Mouse (Mus musculus) midbrain, embryonic 11.5 days (tissue): Measurements from ENCODE around the gene Rragb. TPM values are rescaled to one million over a fixed set of nuclear protein-coding genes. Genes with fewer than 3 reads are reported as not detected.

Experiments used
- ATAC-seq: fragments of 200-750 bp; cut with Nextera tagmentation; 2 replicates; pipeline ENCODE4 v1.8.0; 2017; ENCODE audit warnings: moderate TSS enrichment, moderate library complexity; ENCODE audit not compliant: low FRiP score
- DNase-seq: peaks from one replicate; pipeline ENCODE4 v3.0.0; 2015; ENCODE audit warnings: low spot score; ENCODE audit errors: missing footprints
- H3K27ac ChIP-seq: fragments of 300-500 bp; sonication (generic); 2 replicates; pipeline ENCODE4 v1.5.1; 2014; ENCODE audit warnings: low read depth, low read length
- H3K27me3 ChIP-seq: fragments of 300-500 bp; sonication (generic); 2 replicates; pipeline ENCODE4 v1.6.1; 2014; ENCODE audit warnings: mild to moderate bottlenecking, low read length, moderate library complexity, mixed read lengths; ENCODE audit not compliant: control insufficient read depth, insufficient read depth
- H3K36me3 ChIP-seq: fragments of 300-500 bp; sonication (generic); 2 replicates; pipeline ENCODE4 v1.6.1; 2014; ENCODE audit warnings: mild to moderate bottlenecking, low read length, moderate library complexity, mixed read lengths; ENCODE audit not compliant: control insufficient read depth, insufficient read depth
- H3K4me1 ChIP-seq: fragments of 300-500 bp; sonication (generic); 2 replicates; pipeline ENCODE4 v1.6.1; 2014; ENCODE audit warnings: low read length; ENCODE audit not compliant: control insufficient read depth, insufficient read depth
- H3K4me2 ChIP-seq: fragments of 300-500 bp; sonication (generic); 2 replicates; pipeline ENCODE4 v1.6.1; 2014; ENCODE audit warnings: mild to moderate bottlenecking, moderate library complexity
- H3K4me3 ChIP-seq: fragments of 300-500 bp; sonication (generic); 2 replicates; pipeline ENCODE4 v1.5.1; 2014; ENCODE audit warnings: low read depth, low read length
- H3K9ac ChIP-seq: fragments of 300-500 bp; sonication (generic); 2 replicates; pipeline ENCODE4 v1.6.1; 2014; ENCODE audit warnings: low read length
- H3K9me3 ChIP-seq: fragments of 300-500 bp; sonication (generic); 2 replicates; pipeline ENCODE4 v1.6.1; 2016; ENCODE audit warnings: low read length; ENCODE audit not compliant: control insufficient read depth
- WGBS: fragments of 180-500 bp; shearing (Covaris S2); extraction: QIAGEN DNeasy Blood & Tissue Kit; methylation state at CpG from one replicate; pipeline ENCODE4 v1.1.7; 2014; 5-methylcytosine and 5-hydroxymethylcytosine counted together
- polyA plus RNA-seq: library from polyadenylated mRNA; unstranded; fragments of >200 nt; fragmentation: Nextera tagmentation; extraction: Ambion mirVana; gene quantifications from 2 replicates; pipeline ENCODE4 v1.2.1, GENCODE M21; 2014

Rragb gene
- polyA plus RNA-seq, 1 experiment from 2014 or later: 5.6 TPM

DNA sequence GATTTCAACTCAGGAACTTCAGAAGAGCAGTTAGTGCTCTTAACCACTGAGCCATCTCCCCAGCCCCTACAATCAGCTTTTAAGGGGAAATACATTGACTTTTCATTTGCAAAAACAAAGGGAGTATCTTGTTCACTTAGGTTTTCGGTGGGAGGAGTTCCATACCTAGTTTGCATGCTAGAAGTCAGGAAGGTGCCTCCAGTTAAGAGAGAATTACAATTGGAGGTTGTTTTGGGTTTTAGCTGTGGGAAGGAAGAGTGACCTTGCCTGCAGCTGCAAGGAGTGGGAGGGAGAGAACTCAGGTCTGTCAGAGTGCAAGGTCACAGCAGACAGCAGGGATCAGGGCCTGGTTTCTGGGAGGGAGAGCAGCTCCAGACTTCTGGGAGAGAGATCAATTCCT is 71.3 kb downstream of the Rragb start:
- DNase-seq (no peak), ATAC-seq (no peak)
- Histone ChIP-seq H3K27ac (no peak overlapping the region), H3K4me3 (no peak overlapping the region), H3K9me3 (no peaks in the 10 kb centered on the region), H3K4me2 (no peak overlapping the region), H3K9ac (no peak overlapping the region), H3K36me3 (no peaks in the 10 kb centered on the region), H3K27me3 (no peaks in the 10 kb centered on the region), H3K4me1 (no peaks in the 10 kb centered on the region)
- WGBS: 72% methylated on average over 1 of the region's 1 CpGs

Other genes starting within 250 kb of the Rragb start
- gene Usp51, start 133.5 kb upstream of the Rragb start, polyA plus RNA-seq: 8.4 and 9.8 TPM in 2 replicates
- gene Mageh1, start 102.4 kb upstream of the Rragb start, polyA plus RNA-seq: 116 and 120 TPM in 2 replicates
- gene Foxr2, start 21.2 kb upstream of the Rragb start, polyA plus RNA-seq: 0.29 and 0.38 TPM in 2 replicates
- gene Klf8, start 97.5 kb downstream of the Rragb start, polyA plus RNA-seq: 1.8 and 4.1 TPM in 2 replicates